Mouse (Mus musculus): Measurements from ENCODE around the gene Pitpnc1.

DNA sequence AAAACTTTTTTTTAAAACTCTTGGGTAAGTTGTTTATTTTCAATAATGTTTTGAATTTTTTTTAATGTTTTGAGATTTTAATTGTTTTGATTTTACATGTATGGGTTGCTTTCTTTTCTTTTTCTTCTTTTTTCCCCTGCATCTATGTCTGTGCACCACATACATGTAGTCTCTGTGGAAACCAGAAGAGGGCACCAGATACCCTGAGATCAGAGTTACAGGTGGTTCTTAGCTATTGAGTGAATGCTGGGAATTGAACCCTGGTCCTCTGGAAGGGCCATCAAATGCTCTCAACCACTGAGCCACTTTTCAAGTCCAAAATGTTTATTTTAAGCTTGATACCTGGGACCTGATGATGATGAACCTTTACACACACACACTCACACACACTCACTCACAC lies 170.3 kb downstream of the Pitpnc1 start:
- 0 out of 2 replicates have a peak, but pooled peaks have one; percentile 8 for TF ChIP-seq CTCF (IDR thresholded peaks at IDR 0.05; ENCODE audit: low read depth)
- no peak for TF ChIP-seq EP300 (IDR thresholded peaks at IDR 0.05; ENCODE audit: low read depth)
